Mouse (Mus musculus): ENCODE results near the gene Lrmp.

- peak; percentile 18 for TF ChIP-seq CTCF (conservative IDR thresholded peaks at IDR 0.05; ENCODE audit: low read length)
- no peak for TF ChIP-seq POU5F1 (IDR thresholded peaks at IDR 0.05; ENCODE audit: borderline replicate concordance, low read length)
Observed at GRCm38 (mm10) chr6:145127652-145128051, 12.2 kb downstream of the Lrmp start.
